Mouse (Mus musculus) G1E (cell line): ENCODE results near the gene Gm20498.

ENCODE experiments used
- CTCF ChIP-seq: IDR thresholded peaks from 2 replicates; pipeline ENCODE4 v1.5.1; 2012; ENCODE audit warnings: low read depth, low read length, inconsistent platforms, mixed read lengths
- GATA1 ChIP-seq: IDR thresholded peaks from 2 replicates; pipeline ENCODE4 v1.6.1; 2012; ENCODE audit warnings: borderline replicate concordance, low read length, inconsistent platforms, mixed read lengths

GRCm38 (mm10) chr12:81484727-81485191, 47.9 kb downstream of the Gm20498 start, which contains the start of gene Cox16:
- TF ChIP-seq CTCF (no peak), GATA1 (no peak)
